Mouse (Mus musculus) frontal cortex, postnatal 10 days (tissue): ENCODE data around the gene Grik1.
A peak's percentile ranks its signal among the peaks of the same experiment; 100 is the strongest.

Experiments used
- DNase-seq, 2 experiments: peaks; one replicate each; pipeline ENCODE4 v3.0.0; 2022; ENCODE audit warnings: low spot score in 2 of 2, mixed read lengths in 1 of 2

Gene Grik1

GRCm38 (mm10) chr16:87961419-87961818 is 328.6 kb downstream of the Grik1 start:
- no peak for DNase-seq

GRCm38 (mm10) chr16:87957449-87957848 is 332.6 kb downstream of the Grik1 start:
- DNase-seq = no peak

- DNase-seq = no peak
These were observed 333.9 kb downstream of the Grik1 start for GRCm38 (mm10) chr16:87956178-87956577.

- DNase-seq = no peak
These were observed 335.2 kb downstream of the Grik1 start for GRCm38 (mm10) chr16:87954715-87955441.

- DNase-seq = no peak
These were observed 336.9 kb downstream of the Grik1 start for GRCm38 (mm10) chr16:87953176-87953575.

GRCm38 (mm10) chr16:87949881-87950280 is 340.2 kb downstream of the Grik1 start:
- DNase-seq = peak; percentile 16 to 19

- DNase-seq = no peak
These were observed 341.9 kb downstream of the Grik1 start for GRCm38 (mm10) chr16:87948122-87948521.

GRCm38 (mm10) chr16:87944318-87944717 is 345.7 kb downstream of the Grik1 start:
- no peak for DNase-seq

GRCm38 (mm10) chr16:87942103-87942865 is 347.8 kb downstream of the Grik1 start:
- DNase-seq = no peak

- DNase-seq = no peak
These were observed 355.4 kb downstream of the Grik1 start for GRCm38 (mm10) chr16:87934685-87935084.

GRCm38 (mm10) chr16:87931358-87931757 is 358.7 kb downstream of the Grik1 start:
- DNase-seq = no peak

GRCm38 (mm10) chr16:87930519-87930918 is 359.5 kb downstream of the Grik1 start:
- no peak for DNase-seq

- no peak for DNase-seq
These were observed 361.4 kb downstream of the Grik1 start for GRCm38 (mm10) chr16:87928671-87929070.

- no peak for DNase-seq
These were observed 372.2 kb downstream of the Grik1 start for GRCm38 (mm10) chr16:87917897-87918296.

GRCm38 (mm10) chr16:87917157-87917546 is 372.9 kb downstream of the Grik1 start:
- DNase-seq = no peak

GRCm38 (mm10) chr16:87916209-87917156 is 373.6 kb downstream of the Grik1 start:
- no peak for DNase-seq

GRCm38 (mm10) chr16:87915156-87915555 is 374.9 kb downstream of the Grik1 start:
- DNase-seq = no peak

GRCm38 (mm10) chr16:87913781-87914180 is 376.3 kb downstream of the Grik1 start:
- DNase-seq = no peak

GRCm38 (mm10) chr16:87911201-87911600 is 378.9 kb downstream of the Grik1 start:
- DNase-seq = no peak

- DNase-seq = no peak
These were observed 388.0 kb downstream of the Grik1 start for GRCm38 (mm10) chr16:87902049-87902448.

- DNase-seq = no peak
These were observed 388.9 kb downstream of the Grik1 start for GRCm38 (mm10) chr16:87901189-87901588.

GRCm38 (mm10) chr16:87875927-87876326 is 414.1 kb downstream of the Grik1 start:
- DNase-seq = no peak
